ENCODE assay signal across 8 mouse cellular contexts in the genomic region with DNA sequence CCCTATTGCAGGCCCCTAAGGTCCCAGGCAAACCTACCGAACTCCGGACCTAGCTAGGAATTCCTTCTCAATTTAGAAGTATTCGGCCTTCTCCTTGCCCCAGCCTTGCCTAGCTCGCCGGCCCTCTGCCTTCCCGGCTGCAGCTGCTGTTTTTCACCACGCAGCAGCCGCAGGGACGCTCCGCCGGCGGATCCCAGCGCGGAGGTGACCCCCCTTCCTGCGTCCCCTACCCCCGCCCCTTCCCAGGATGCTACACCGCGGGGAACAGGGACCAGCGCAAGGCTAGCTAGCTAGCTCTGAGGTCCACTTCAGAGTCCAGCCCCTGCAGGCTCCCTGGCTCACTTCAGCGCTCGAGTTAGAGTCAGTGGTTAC. TPM values are rescaled to one million over a fixed set of nuclear protein-coding genes. Genes with fewer than 3 reads are reported as not detected.
A peak's percentile ranks its signal among the peaks of the same experiment; 100 is the strongest.
DNase-seq lines count a peak whose midpoint lies in the region; ATAC-seq and TF ChIP-seq lines count a peak whose summit lies in the region.

No protein-coding gene starts in this region.

- H3K4me3 ChIP-seq in thymus, adult 2 months (ENCODE audit: control insufficient read depth, insufficient read depth, low read length) = peak overlapping the region; percentile 99
- H3K4me3 ChIP-seq in intestine, postnatal 0 days (ENCODE audit: low read depth, low read length) = peak overlapping the region; percentile 56
- peak overlapping the region; percentile 37 for H3K4me3 ChIP-seq in neural tube, embryonic 12.5 days

- TF ChIP-seq CTCF in thymus, adult 2 months (IDR thresholded peaks at IDR 0.05; ENCODE audit: borderline replicate concordance, control insufficient read depth, extremely low read depth, insufficient read depth, low read length, poor library complexity) = no peak
- no peak for TF ChIP-seq CTCF in intestine, postnatal 0 days (IDR thresholded peaks at IDR 0.05; ENCODE audit: low read depth)

- TF ChIP-seq POLR2A in thymus, adult 2 months (IDR thresholded peaks at IDR 0.05; ENCODE audit: control insufficient read depth, extremely low read depth, insufficient read depth, low read length, poor library complexity) = no peak

- H3K4me1 ChIP-seq in thymus, adult 2 months (replicated peaks; ENCODE audit: control insufficient read depth, insufficient read depth, low read length) = peaks cover 22% of the 10 kb centered on the region
- H3K4me1 ChIP-seq in intestine, postnatal 0 days (replicated peaks; ENCODE audit: control insufficient read depth, insufficient read depth, low read length) = no peaks in the 10 kb centered on the region
- no peaks in the 10 kb centered on the region; the same call in 1 of the 2 replicates for H3K4me1 ChIP-seq in neural tube, embryonic 12.5 days

- peak overlapping the region; percentile 64 for H3K4me2 ChIP-seq in intestine, postnatal 0 days (replicated peaks; ENCODE audit: low read depth)
- peak overlapping the region; percentile 66 for H3K4me2 ChIP-seq in neural tube, embryonic 12.5 days (replicated peaks)

- WGBS in thymus, adult 2 months = under 1% methylated on average over 21 of the region's 21 CpGs
- WGBS in intestine, postnatal 0 days = 15% methylated on average over 15 of the region's 21 CpGs
- WGBS in neural tube, embryonic 12.5 days = 28% methylated on average over 21 of the region's 21 CpGs

- peak overlapping the region; percentile 100 for H3K27ac ChIP-seq in thymus, adult 2 months (ENCODE audit: control insufficient read depth, insufficient read depth, low read length)
- H3K27ac ChIP-seq in intestine, postnatal 0 days (ENCODE audit: low read depth, low read length) = peak overlapping the region; percentile 93
- H3K27ac ChIP-seq in neural tube, embryonic 12.5 days = peak overlapping the region; percentile 50

- peak; percentile 53 for ATAC-seq in frontal cortex, adult (ENCODE audit: low TSS enrichment)
- 0 out of 2 replicates have a peak, but pooled peaks have one; percentile 13 for ATAC-seq in intestine, postnatal 0 days
- peak; percentile 94 for ATAC-seq in neural tube, embryonic 12.5 days (ENCODE audit: low FRiP score, low read depth)

- H3K27me3 ChIP-seq in thymus, adult 2 months (ENCODE audit: control insufficient read depth, insufficient read depth, low read length) = no peaks in the 10 kb centered on the region
- no peaks in the 10 kb centered on the region for H3K27me3 ChIP-seq in intestine, postnatal 0 days (replicated peaks; ENCODE audit: control insufficient read depth, insufficient read depth, low read length)
- peaks cover 3% of the 10 kb centered on the region; the same call in 1 of the 2 replicates for H3K27me3 ChIP-seq in neural tube, embryonic 12.5 days (replicated peaks)

- peak; percentile 41 for DNase-seq in thymus, adult 2 months
- DNase-seq in thymus, postnatal 0 days (ENCODE audit: low spot score) = no peak
- peak; percentile 56 to 67 for DNase-seq in cerebellum, postnatal 10 days
- peak; percentile 27 to 42 for DNase-seq in lung, adult 18-20 months
- peak; percentile 49 to 63 for DNase-seq in urinary bladder, postnatal 4 days (ENCODE audit: low spot score in 2 of 2)

- no peaks in the 10 kb centered on the region for H3K9me3 ChIP-seq in intestine, postnatal 0 days (ENCODE audit: control insufficient read depth)
- H3K9me3 ChIP-seq in neural tube, embryonic 12.5 days = no peaks in the 10 kb centered on the region

- H3K36me3 ChIP-seq in thymus, adult 2 months (ENCODE audit: control insufficient read depth, insufficient read depth, low read length) = peaks cover 7% of the 10 kb centered on the region; the same call in 1 of the 2 replicates
- no peaks in the 10 kb centered on the region for H3K36me3 ChIP-seq in intestine, postnatal 0 days (ENCODE audit: control insufficient read depth, insufficient read depth)
- H3K36me3 ChIP-seq in neural tube, embryonic 12.5 days = no peaks in the 10 kb centered on the region

- H3K9ac ChIP-seq in intestine, postnatal 0 days (ENCODE audit: low read depth, low read length) = peak overlapping the region; percentile 78
- H3K9ac ChIP-seq in neural tube, embryonic 12.5 days = peak overlapping the region; percentile 61

RNA-seq across cellular contexts. Expression of a gene that starts 58.0 kb away (rescaled TPM):
- polyA plus RNA-seq in thymus, adult 2 months (2012; rRNA removed) = 74.2 and 95.0 TPM in 2 replicates
- 74.0 and 84.3 TPM in 2 replicates for polyA plus RNA-seq in thymus, postnatal 0 days (2015; fragmentation: Nextera tagmentation; extraction: Ambion mirVana)
- 64.4 and 80.3 TPM in 2 replicates for polyA plus RNA-seq in intestine, postnatal 0 days (2015; fragmentation: Nextera tagmentation; extraction: Ambion mirVana)
- 133 and 134 TPM in 2 replicates for polyA plus RNA-seq in neural tube, embryonic 12.5 days (2016; fragmentation: Nextera tagmentation; extraction: Ambion mirVana)

Comparison
In these comparisons a context has a peak if more than half of its experiments do, and no peak if none do; other contexts are left out.
1. H3K27ac ChIP-seq: peak in every context shown above with its lines; median percentile 100 in thymus, adult 2 months; 93 in intestine, postnatal 0 days; 50 in neural tube, embryonic 12.5 days.
2. H3K4me3 ChIP-seq: peak in every context shown above with its lines; median percentile 99 in thymus, adult 2 months; 56 in intestine, postnatal 0 days; 37 in neural tube, embryonic 12.5 days.
3. ATAC-seq: peak in every context shown above with its lines; median percentile 94 in neural tube, embryonic 12.5 days; 53 in frontal cortex, adult; 13 in intestine, postnatal 0 days.